Mouse (Mus musculus): ENCODE results near the gene Map7. TPM values are rescaled to one million over a fixed set of nuclear protein-coding genes. Genes with fewer than 3 reads are reported as not detected.

Map7 gene
- polyA plus RNA-seq, 1 experiment from 2014 or later: 18.4 TPM

- ATAC-seq (ENCODE audit: insufficient number of reproducible peaks, low FRiP score, low TSS enrichment, low read depth): no peak
- Histone ChIP-seq H3K4me3 (replicated peaks) (no peak overlapping the region), H3K4me1 (peaks cover 8% of the 10 kb centered on the region; the same call in 1 of the 2 replicates), H3K4me2 (replicated peaks) (no peak overlapping the region), H3K27ac (replicated peaks) (no peak overlapping the region), H3K9ac (no peak overlapping the region), H3K9me3 (replicated peaks) (no peaks in the 10 kb centered on the region), H3K27me3 (no peaks in the 10 kb centered on the region), H3K36me3 (peaks cover 18% of the 10 kb centered on the region; the same call in 1 of the 2 replicates)
- 81% methylated on average over 5 of the region's 5 CpGs for WGBS
These were observed 169.2 kb downstream of the Map7 start for GRCm38 (mm10) chr10:20317466-20317865.

- no peaks in the 10 kb centered on the region for H3K9me3 ChIP-seq (replicated peaks)
- H3K4me1 ChIP-seq: no peaks in the 10 kb centered on the region
- ATAC-seq (ENCODE audit: insufficient number of reproducible peaks, low FRiP score, low TSS enrichment, low read depth): no peak
- no peak overlapping the region for H3K27ac ChIP-seq (replicated peaks)
- no peaks in the 10 kb centered on the region for H3K27me3 ChIP-seq
- H3K4me2 ChIP-seq (replicated peaks): no peak overlapping the region
- peaks cover 43% of the 10 kb centered on the region for H3K36me3 ChIP-seq
- no peak overlapping the region for H3K9ac ChIP-seq
- no peak overlapping the region for H3K4me3 ChIP-seq (replicated peaks)
These were observed 178.0 kb downstream of the Map7 start for GRCm38 (mm10) chr10:20326226-20326625.

Small RNA genes within 50 kb of the gene (microRNA-seq; reads per million reads assigned to microRNA genes)
- not detected for gene Mir6413 (ENCODE audit: borderline number of aligned reads)

Other genes with a start within 250 kb of the Map7 start
- gene Pex7, start 240.8 kb upstream of the Map7 start, polyA plus RNA-seq (2015; fragmentation: Nextera tagmentation; extraction: Ambion mirVana): 30.3 TPM in 2 replicates
- 1.8 and 2.1 TPM in 2 replicates for gene Map3k5, start 214.0 kb upstream of the Map7 start, polyA plus RNA-seq (2015; fragmentation: Nextera tagmentation; extraction: Ambion mirVana)
- gene Bclaf1, start 164.0 kb downstream of the Map7 start, polyA plus RNA-seq (2015; fragmentation: Nextera tagmentation; extraction: Ambion mirVana): 107 and 114 TPM in 2 replicates
- 1.1 and 1.2 TPM in 2 replicates for gene Mtfr2, start 199.3 kb downstream of the Map7 start, polyA plus RNA-seq (2015; fragmentation: Nextera tagmentation; extraction: Ambion mirVana)

Data from embryonic facial prominence, embryonic 15.5 days (tissue).